Mouse (Mus musculus) mouse trophoblast stem cell (cell line): Measurements from ENCODE around the gene Ppp1r9b.
"Not testable (repeated sequence)": the region's sequence is repeated elsewhere in the genome, so short reads cannot be mapped to it uniquely, and the experiment has no call there.

Experiments used
- in situ Hi-C, 2 experiments: fragments of 300-500 bp; cut with MseI, MboI; formaldehyde crosslinking; loops; 2 replicates in 1 of 2; 3 replicates in 1 of 2; pipeline ENCODE4 v1.15.1; 2025

Ppp1r9b gene

GRCm38 (mm10) chr11:94997596-94997995 is 6.8 kb downstream of the Ppp1r9b start:
- in situ Hi-C loops = no loop called here

- in situ Hi-C loops = no loop called here
Observed at GRCm38 (mm10) chr11:94998041-94998531, 7.3 kb downstream of the Ppp1r9b start.

- in situ Hi-C loops = no loop called here
Observed at GRCm38 (mm10) chr11:95000128-95000527, 9.3 kb downstream of the Ppp1r9b start.

- in situ Hi-C loops = no loop called here
Observed at GRCm38 (mm10) chr11:95000548-95000947, 9.7 kb downstream of the Ppp1r9b start.

- in situ Hi-C loops = no loop called here
Observed at GRCm38 (mm10) chr11:95001058-95001457, 10.2 kb downstream of the Ppp1r9b start.

GRCm38 (mm10) chr11:95001584-95002347 is 10.9 kb downstream of the Ppp1r9b start:
- in situ Hi-C loops = no loop called here

- in situ Hi-C loops = no loop called here
Observed at GRCm38 (mm10) chr11:95002705-95003104, 11.9 kb downstream of the Ppp1r9b start.

- in situ Hi-C loops = no loop called here
Observed at GRCm38 (mm10) chr11:95004136-95004936, 13.5 kb downstream of the Ppp1r9b start.

- in situ Hi-C loops = no loop called here
Observed at GRCm38 (mm10) chr11:95004937-95005198, 14.0 kb downstream of the Ppp1r9b start.

GRCm38 (mm10) chr11:95006038-95006437 is 15.2 kb downstream of the Ppp1r9b start:
- in situ Hi-C loops = no loop called here

- in situ Hi-C loops = no loop called here
Observed at GRCm38 (mm10) chr11:95006525-95007219, 15.8 kb downstream of the Ppp1r9b start.

GRCm38 (mm10) chr11:95007418-95007817 is 16.6 kb downstream of the Ppp1r9b start:
- in situ Hi-C loops = no loop called here

- in situ Hi-C loops = no loop called here
Observed at GRCm38 (mm10) chr11:95008661-95009628, 18.1 kb downstream of the Ppp1r9b start.

GRCm38 (mm10) chr11:95009629-95010014 is 18.8 kb downstream of the Ppp1r9b start, which contains the start of gene Samd14:
Gene Samd14, plus strand, starts transcription at chr11:95009879.
- in situ Hi-C loops = no loop called here

GRCm38 (mm10) chr11:95010141-95010739 is 19.4 kb downstream of the Ppp1r9b start:
- in situ Hi-C loops = no loop called here

- in situ Hi-C loops = not testable (repeated sequence)
Observed at GRCm38 (mm10) chr11:95010841-95011403, 20.1 kb downstream of the Ppp1r9b start.

GRCm38 (mm10) chr11:95011416-95011815 is 20.6 kb downstream of the Ppp1r9b start:
- in situ Hi-C loops = no loop called here

- in situ Hi-C loops = no loop called here
Observed at GRCm38 (mm10) chr11:95012075-95012474, 21.2 kb downstream of the Ppp1r9b start.

GRCm38 (mm10) chr11:95012487-95012886 is 21.7 kb downstream of the Ppp1r9b start:
- in situ Hi-C loops = no loop called here

GRCm38 (mm10) chr11:95015484-95015883 is 24.6 kb downstream of the Ppp1r9b start:
- in situ Hi-C loops = no loop called here
